Mouse (Mus musculus) lung, adult 2 months (tissue): ENCODE results near the gene Mrtfa.

Experiments
- CTCF ChIP-seq: fragments of 200-500 bp; IDR thresholded peaks from 2 replicates; pipeline ENCODE4 v1.5.1; 2011; ENCODE audit warnings: mild to moderate bottlenecking, low read length, control low read depth; ENCODE audit not compliant: insufficient read depth
- POLR2A ChIP-seq: fragments of 200-500 bp; IDR thresholded peaks from 2 replicates; pipeline ENCODE4 v1.6.1; 2011; ENCODE audit warnings: low read depth, mild to moderate bottlenecking, control low read depth, low read length, borderline replicate concordance; ENCODE audit errors: extremely low read depth

- no peak for TF ChIP-seq CTCF
- TF ChIP-seq POLR2A, result peak; percentile 80; the same call in 1 of the 2 replicates
Measured at GRCm38 (mm10) chr15:80977620-80978334, 212.8 kb downstream of the Mrtfa start, which contains the start of gene Sgsm3.
